Mouse (Mus musculus) liver, embryonic 12.5 days (tissue): Measurements from ENCODE around the gene Senp8. TPM values are rescaled to one million over a fixed set of nuclear protein-coding genes. Genes with fewer than 3 reads are reported as not detected.

Experiments used
- polyA plus RNA-seq: library from polyadenylated mRNA; unstranded; fragments of >200 nt; fragmentation: Nextera tagmentation; extraction: Ambion mirVana; gene quantifications from 2 replicates; pipeline ENCODE4 v1.2.1, GENCODE M21; 2016

Senp8 gene
- polyA plus RNA-seq, 1 experiment from 2014 or later = 5.7 TPM

Other genes with a start within 250 kb of the Senp8 start
- 42.4 and 42.5 TPM in 2 replicates for gene Hexa, start 211.2 kb downstream of the Senp8 start, polyA plus RNA-seq
- not detected in 2 replicates for gene Tmem202, start 210.9 kb downstream of the Senp8 start, polyA plus RNA-seq
- gene Celf6, start 172.8 kb downstream of the Senp8 start, polyA plus RNA-seq = 0.11 TPM in 1 of 2 replicates, not detected in the other
- gene Parp6, start 133.4 kb downstream of the Senp8 start, polyA plus RNA-seq = 6.4 and 7.5 TPM in 2 replicates
- 439 and 489 TPM in 2 replicates for gene Pkm, start 94.3 kb downstream of the Senp8 start, polyA plus RNA-seq
- 0.04 and 0.07 TPM in 2 replicates for gene Gramd2, start 70.6 kb downstream of the Senp8 start, polyA plus RNA-seq
- gene Myo9a, start 186 bp upstream of the Senp8 start, polyA plus RNA-seq = 4.9 and 5.0 TPM in 2 replicates
- not detected in 2 replicates for gene Nr2e3, start 209.9 kb upstream of the Senp8 start, polyA plus RNA-seq